Mouse (Mus musculus): ENCODE results near the gene Slc28a1.
"Not testable (repeated sequence)": the region's sequence is repeated elsewhere in the genome, so short reads cannot be mapped to it uniquely, and the experiment has no call there.

Gene Slc28a1

DNA sequence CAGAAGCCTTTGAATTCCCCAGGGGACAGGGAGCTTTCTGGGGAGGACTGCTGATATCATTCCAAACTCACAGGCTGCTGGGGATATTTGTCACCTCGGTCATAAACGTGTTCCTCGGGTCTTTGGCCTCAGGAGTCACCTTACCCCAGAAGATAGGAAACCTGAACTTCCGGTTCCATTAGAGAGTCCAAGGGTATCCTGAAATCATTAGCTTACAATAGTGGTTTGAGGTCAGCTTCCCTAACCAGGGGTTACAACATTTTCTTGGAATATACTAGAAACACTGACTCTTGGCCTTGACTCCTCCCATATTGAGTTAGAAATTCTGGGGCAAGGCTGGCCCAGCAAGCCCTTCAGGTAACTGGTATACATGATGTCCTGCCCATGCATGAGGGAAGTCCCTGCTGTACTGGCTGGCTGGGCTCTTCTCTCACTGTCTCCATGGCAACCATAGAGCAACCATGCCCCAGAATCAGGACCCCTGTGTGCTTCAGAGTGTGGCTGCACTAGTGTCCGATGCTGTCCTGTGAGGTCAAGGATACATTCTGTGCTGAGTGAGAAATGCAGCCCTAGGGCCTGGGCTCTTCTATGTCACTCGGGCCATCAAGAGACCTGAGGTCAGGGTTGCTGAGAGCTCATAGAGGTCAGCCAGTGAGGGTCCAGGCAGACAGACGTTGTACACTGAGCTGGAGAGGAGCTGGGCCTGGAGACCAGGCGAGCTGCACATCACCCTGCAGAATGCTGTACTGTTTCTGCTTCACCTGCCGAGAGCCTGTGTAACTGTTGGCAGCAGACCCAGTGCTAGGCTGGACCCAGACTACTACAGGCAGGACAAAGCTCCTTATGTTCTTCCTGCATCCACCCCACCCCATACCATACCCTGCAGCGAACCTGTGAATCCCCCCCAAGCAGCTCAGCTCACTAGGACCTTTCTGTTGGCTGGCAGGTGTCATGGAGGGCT, 10.9 kb downstream of the Slc28a1 start:
- DNase-seq, result no peak

DNA sequence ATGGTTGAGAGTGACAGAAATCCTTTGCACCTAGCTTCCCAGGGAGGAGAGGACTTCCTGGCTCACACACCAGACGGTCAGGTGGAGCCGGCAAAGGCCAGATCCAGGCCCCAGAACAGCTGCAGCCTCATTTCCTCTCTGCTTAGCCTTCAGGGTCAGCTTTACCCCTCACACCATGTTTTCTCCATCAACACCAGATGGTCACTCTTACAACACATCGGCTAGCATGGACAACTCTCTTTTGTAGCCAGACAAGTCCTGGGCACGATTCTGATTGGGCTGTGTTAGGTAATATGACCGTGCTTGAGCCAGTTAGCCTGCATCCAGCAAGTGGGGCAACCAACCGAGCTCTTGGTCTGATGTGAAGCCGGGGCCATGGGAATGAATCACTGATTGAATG, 17.3 kb downstream of the Slc28a1 start:
- DNase-seq, result no peak

DNA sequence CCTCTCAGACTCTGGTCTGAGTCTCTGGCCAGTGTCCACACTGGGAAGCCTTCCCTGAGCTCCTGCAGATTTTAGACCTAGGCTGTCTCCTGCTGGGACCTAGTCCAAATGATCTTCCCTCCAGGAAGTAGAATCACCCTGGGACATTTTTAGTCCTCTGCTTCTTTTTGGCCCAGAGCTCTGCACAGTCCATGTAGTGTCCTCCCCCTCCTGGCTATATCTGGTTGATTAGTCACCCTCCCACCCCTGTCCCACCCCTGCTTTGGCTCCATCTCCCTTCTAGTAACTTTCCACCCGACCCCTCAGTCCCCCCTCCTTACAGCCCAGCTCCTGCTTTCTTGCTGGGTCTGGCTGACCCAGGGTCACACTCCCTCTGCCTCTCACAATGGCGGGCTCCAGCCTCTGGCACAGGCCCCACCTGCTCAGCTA, 18.3 kb downstream of the Slc28a1 start:
- no peak for DNase-seq

DNA sequence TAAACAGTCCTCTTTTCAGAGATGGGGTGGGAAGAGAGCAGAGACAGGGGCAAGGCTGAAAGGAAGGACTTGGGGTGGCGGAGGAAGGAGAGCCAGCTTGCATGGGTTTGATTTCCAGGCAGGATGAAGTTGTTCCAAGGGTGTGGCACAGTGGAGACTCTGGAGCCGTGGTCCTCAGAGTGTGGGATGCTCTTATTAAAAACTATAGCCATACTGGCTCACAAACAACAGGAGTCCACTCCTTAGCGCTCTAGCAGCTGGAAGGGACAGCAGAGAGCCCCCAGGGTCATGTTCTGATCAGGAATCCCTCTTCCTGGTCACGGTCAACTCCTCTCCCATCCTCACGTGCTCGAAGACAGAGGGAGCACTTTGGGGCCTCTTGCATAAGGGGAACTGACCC, 18.8 kb downstream of the Slc28a1 start:
- DNase-seq, result no peak

DNA sequence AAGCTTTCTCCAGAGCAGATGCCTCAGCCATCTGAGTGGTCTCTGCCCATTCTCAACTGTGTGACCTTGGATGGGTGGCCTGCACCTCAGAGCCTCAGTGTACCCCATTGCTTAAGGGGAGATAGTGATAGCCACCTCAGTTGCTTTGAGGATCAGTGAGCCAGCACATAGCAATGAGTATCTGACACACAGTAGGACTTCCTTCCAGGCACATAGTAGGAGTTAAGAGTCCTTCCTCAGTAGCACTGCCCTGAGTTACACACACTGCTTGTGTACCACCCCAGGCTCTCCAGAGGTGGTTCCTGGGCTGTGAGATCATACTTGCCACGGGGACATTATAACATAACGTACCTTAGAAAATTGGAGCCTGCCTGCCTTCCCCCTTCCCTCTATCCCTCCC, 19.3 kb downstream of the Slc28a1 start:
- DNase-seq, result no peak

DNA sequence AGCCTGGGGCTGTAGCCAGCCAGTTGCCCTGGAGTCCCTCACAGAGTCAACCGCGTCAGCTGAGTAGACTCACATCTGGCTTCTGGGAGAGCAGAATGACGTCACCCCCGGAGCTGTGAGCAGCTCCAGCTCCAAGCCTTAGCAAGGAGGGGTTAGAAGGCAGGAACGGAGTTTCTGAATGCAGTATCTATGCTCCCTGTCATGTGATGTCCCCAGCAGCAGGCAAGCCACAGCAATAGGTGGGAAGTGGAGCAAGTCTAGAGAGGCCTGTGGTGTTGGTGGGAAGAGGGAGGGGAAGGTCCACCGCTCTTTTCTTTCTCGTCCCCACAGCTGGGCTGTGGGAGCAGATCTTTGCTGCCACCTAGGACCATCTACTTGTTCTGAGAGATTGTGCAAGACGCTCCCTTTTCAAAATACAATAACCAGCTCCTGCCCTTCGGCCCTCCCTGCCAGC, 20.0 kb downstream of the Slc28a1 start:
- peak; percentile 35 for DNase-seq

DNA sequence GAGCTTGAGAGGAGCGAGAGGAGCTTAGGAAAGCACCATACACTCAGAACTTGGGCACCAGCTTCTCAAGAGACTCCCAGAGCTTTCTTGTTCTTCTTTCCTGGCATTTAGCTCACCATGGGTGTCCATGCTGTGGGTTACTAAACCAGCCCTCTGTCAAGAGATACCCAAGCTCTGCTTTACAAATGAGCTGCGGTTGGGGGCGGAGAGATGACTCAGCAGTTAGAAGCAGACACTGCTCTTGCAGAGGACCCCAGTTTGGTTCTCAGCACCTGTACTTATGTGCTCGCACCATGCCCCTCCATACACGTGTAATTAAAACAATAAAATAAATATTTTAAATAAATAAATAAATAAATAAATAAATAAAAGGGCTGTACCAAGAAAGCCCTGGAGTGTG, 22.7 kb downstream of the Slc28a1 start:
- DNase-seq, result no peak

DNA sequence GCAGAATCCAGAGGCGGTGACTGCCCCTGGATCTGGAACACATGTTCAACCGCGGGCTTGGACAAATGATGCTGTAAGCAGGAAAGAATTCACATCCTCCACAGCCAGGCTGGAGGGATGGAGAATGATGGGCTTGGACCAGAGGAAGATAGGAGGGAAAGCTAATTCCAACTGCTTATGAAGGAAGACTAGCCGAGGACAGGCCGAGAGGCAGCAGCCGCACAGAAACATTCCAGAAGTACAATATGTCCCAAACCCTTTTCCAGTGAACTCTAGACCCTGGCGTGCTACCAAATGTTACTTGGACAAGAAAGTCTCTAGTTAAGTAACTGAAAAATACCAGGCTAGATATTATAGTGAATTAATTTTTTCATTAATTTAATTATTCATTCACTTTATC, 24.5 kb downstream of the Slc28a1 start:
- DNase-seq, result no peak

DNA sequence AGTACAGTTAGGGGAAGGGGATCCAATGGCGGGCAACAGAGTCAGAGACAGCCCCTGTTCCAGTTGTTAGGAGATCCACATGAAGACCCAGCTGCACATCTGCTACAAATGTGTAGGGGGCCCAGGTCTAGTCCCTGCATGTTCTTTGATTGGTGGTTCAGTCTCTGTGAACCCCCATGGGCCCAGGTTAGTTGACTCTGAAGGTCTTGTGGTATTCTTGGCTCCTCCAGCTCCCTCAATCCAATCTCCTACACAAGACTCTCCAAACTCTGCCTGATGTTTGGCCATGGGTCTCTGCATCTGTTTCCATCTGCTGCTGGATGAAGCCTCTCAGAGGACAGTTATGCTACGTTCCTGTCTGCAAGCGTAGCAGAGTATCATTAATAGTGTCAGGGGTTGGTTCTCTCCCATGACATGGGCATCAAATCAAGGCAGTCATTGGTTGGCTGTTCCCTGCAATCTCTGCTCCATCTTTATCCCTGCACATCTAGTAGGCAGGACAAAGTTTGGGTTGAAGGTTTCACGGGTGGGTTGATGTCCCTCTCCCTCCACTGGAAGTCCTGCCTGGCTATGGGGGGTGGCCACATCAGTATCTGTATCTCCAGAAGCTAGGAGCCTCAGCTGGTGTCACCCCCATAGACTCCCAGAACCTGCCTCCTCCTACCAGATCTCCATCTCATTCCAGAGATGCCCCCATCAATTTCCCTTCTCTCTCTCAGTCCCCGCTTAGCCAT, 25.2 kb downstream of the Slc28a1 start:
- no peak for DNase-seq

DNA sequence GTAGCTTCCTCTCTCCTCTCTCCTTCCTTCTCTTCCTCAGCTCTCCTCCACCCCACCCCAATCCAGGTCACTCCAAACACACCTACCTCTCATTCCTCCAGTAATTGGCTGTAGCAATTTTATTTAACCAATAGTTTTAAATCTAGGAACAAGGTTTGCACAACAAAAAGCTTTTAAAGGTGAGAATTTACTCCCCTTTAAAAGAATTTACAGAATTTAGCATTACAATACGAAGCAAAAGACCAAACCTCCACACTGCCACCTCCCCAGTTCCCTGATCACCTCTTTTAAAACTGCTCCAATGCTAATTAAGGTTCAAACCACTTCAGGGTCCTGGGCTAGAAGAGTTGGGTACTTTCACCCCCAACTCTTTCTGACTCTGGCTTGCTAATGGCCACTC, 26.9 kb downstream of the Slc28a1 start:
- DNase-seq, result no peak

DNA sequence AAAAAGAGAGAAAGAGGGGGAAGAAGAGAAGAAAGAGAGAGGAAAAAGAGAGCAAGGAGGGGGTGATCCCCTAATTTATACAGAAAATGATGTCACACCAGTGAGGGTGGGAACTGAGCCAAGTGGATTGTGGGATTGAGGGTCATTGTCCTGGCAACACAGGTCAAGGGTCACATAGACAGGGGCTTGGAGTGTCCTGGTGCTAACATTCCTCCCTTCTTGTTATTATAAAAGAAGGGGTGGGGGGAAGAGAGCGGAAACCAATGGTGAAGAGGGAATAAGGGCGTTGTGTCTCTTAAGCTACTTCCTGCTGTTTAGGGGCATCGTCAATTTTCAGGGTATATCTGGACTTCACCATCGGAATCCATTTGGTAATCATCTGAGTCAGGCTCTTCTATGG, 28.5 kb downstream of the Slc28a1 start:
- DNase-seq, result not testable (repeated sequence)

DNA sequence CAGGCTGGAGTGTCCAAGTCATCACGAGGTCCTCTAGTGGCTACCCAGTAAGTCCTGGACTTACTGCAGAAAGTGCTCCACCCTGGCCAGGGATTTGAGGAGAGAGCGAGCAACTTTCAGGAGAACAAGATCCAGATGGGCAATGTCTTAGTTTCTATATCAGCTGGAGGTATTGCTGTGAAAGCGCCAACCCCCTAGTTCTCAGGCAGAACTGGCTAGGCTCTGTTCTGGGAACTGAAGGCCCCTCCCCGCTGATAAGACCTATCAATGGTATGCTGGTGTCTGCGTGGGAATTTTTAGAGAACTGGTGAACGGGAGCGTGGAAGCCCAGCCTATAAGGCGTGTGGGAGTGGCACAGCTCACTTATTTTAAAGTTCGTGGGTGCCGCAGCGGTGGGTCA, 35.2 kb downstream of the Slc28a1 start:
- no peak for DNase-seq

DNA sequence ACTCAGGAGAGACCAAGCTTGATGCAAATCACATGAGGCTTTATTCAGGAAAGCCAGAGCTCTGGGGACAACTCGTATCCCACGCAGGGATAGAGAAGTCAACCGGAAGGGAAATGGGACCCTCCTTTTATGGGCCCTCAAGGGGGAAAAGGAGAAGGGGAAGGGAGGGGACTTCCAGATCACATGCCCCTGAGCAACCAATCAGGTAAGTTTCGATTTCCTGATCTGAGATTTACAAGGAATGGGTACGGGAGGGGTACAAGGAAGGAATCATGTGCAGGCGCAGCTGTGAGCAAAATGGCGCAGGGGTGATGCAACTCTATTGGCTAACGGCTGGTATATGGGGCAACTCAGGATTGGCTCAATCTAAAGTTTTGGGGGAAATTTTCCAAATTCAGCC, 36.6 kb downstream of the Slc28a1 start:
- no peak for DNase-seq

DNA sequence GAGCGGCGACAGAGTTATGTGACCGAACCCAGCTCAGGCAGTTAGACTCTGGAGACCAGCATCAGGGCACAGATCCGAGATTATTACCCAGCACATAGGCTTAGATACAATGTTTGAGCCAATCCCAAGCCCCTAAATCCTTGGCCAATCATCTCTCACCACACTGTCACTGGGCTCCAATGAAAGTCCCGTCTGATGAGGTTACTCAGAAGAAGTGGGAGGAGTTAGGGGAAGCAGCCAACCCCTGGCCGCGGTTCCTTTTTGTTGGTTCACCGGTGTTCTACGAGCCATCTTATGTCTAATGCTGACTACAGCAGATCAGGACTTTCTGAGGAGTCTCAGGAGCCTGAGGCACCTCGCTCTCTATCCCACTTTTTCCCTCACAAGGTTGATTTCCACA, 37.7 kb downstream of the Slc28a1 start:
- no peak for DNase-seq

DNA sequence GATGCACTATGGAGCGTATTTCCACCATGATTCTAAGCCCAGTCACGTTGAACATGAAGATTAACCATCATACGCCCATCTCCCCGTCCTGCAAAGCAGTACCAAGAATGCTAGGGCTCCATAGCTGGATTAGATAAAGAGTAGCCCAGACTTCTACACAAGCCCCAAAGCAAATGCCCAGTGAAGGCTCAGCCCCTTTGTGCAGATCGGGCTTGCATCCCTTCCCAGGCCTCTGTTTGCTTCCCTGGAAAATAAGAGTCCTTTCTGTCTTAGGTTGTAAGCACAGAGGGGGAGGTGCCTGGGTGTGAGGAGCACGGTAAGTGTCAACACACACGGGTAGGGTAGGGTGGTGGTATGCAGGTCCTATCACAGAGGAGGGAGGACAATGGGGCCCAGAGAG, 38.2 kb downstream of the Slc28a1 start:
- DNase-seq, result no peak

DNA sequence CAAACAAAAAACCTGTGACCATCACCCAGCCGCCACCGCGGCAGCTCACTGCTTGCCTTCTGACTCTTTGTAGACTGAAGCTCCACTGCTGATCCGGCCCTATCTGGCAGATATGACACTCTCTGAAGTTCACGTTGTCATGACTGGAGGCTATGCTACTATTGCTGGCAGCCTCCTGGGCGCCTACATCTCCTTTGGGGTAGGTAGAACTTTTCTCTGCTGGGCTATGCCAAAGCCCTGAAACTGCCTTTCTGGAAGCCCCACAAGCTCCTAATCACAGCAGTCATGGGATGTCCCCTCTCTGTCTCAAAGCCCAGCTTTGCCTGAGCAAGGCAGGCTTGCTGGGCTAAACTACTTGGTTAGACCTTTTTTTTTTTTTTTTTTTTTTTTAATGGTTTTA, 38.7 kb downstream of the Slc28a1 start:
- no peak for DNase-seq

DNA sequence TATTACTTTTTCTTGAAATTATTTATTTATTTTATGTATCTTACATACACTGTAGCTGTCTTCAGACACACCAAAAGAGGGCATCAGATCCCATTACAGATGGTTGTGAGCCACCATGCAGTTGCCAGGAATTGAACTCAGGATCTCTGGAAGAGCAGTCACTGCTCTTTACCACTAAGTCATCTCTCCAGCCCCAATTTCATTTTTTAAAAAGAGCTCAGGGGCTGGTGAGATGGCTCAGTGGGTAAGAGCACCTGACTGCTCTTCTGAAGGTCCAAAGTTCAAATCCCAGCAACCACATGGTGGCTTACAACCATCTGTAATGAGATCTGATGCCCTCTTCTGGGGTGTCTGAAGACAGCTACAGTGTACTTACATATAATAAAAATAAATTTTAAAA, 39.6 kb downstream of the Slc28a1 start:
- DNase-seq, result not testable (repeated sequence)

DNA sequence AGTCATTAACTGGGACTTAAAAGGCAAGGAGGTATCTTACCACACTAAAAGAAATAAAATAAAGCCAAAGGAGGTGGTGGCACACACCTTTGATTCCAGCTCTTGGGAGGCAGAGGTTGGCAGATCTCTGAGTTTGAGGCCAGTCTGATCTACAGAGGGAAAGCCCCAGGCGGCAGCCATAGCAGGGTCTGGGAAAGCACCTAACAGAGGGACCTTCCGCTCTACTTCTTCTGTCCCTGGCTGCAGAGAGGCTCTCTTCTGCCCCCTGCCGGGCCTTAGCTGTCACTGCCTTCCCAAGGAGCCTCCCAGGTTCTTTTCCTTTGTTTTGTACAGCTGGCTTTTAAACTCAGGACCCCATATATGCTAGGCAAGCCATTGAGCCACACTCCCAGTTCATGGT, 40.4 kb downstream of the Slc28a1 start:
- peak; percentile 44 for DNase-seq

DNA sequence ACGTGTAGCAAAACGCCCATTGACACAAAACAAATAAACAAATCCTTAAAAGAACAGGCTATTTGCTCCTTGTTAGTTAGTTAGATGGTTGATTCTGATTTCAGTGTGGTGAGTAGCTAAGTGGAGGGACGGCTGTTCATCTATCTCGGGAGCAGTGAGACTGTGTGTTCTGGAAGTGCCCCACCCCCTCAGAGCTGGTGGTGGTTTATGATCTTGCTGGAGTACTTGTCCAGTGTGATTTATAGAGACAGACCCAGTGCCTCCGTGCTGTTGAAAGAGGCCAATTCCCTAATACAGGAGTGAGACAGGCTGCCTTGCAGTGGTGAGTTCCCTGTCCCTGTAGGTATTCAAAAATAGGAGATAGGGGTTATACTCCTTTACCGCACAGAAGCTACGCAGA, 44.3 kb downstream of the Slc28a1 start:
- DNase-seq, result no peak

DNA sequence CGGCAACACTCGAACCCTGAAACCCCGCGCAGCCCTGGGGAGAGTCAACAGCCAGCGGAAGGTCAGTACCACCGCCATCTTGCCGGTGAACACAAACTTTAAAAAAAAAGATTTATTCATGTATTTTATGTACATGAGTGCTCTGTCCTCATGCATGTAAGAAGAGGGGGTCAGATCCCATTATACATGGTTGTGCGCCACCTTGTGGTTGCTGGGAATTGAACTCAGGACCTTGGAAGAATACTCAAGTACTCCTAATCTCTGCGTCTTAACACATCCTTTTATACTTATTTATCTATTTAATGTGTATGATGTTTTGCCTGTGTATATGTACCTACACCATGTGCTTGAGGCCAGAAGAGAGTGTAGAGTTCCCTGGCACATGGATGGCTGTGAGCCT, 47.1 kb downstream of the Slc28a1 start:
- DNase-seq, result peak; percentile 48

DNA sequence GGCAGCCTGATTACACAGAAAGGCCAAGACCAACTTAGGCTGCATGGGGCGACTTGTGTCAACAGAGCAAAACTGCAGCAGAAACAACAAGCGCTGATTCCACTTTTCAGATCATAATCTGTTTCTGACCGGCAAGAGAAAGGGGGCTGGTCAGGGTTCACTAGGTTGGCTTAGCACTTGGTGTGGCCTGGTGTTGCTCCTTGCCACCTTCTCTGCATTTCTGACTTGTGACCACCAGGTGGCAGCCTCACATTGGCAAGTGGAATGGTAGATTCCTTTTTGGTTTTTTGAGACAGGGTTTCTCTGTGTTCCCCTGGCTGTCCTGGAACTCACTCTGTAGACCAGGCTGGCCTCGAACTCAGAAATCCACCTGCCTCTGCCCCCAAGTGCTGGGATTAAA, 47.7 kb downstream of the Slc28a1 start:
- peak; percentile 80 for DNase-seq

DNA sequence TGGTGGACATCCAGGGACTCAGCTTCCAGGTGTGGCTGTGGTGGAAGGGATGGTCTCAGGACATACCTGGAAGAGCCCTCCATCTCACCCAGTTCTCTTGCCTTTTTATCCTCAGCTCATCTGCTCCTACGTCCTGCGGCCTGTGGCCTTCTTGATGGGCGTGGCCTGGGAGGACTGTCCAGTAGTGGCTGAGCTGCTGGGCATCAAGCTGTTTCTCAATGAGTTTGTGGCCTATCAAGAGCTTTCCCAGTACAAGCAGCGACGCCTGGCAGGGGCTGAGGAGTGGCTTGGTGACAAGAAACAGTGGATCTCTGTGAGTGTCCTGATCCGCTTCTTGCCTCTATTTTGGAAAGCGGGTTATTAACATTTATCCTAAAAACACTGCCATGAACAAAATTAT, 49.8 kb downstream of the Slc28a1 start:
- no peak for DNase-seq

DNA sequence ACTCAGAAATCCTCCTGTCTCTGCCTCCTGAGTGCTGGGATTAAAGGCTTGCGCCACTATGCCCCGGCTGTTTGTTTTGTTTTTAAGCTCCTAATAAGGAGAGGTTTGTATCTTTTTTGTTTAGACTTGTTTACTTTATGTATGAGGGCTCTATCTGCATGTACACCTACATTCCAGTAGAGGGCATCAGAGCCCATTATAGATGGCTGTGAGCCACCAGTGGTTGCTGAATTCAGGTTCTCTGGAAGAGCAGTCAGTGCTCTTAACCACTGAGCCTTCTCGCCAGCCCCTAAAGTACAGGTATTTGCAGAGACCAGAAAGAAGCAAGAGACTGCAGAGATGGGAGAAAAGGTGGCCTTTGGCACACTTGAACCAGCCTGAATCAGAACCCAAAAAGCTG, 52.5 kb downstream of the Slc28a1 start:
- DNase-seq, result peak; percentile 15

DNA sequence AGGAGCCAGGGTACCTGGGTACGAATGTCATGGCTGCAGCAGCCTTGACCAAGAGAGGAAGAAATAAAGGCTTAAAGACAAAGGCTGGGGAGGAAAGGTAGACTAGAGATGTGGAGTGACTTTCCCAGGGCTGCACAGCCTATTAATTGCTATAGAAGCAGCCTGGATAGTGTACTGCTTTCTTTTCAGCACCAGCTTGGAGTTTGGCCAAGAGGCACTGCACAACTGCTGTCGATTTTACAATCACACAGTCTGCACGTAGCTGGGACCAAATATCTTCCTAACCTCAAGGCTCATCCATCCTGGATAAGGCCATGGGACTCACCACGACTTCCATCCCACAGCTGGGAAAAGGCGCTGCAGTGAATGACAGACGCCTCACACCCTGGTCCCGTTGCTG, 54.8 kb downstream of the Slc28a1 start:
- no peak for DNase-seq
